Mouse (Mus musculus): ENCODE data around the gene Sbk2. TPM values are rescaled to one million over a fixed set of nuclear protein-coding genes. Genes with fewer than 3 reads are reported as not detected.

Gene Sbk2
- polyA plus RNA-seq, 1 experiment from 2014 or later, result not detected

- H3K4me3 ChIP-seq (ENCODE audit: low read depth, low read length), result no peak overlapping the region
- H3K36me3 ChIP-seq (ENCODE audit: control insufficient read depth, insufficient read depth, low read length), result no peaks in the 10 kb centered on the region
- ATAC-seq (ENCODE audit: low FRiP score) (no peak), DNase-seq (ENCODE audit: low spot score, missing footprints) (no peak)
- peaks cover 3% of the 10 kb centered on the region; the same call in 1 of the 2 replicates for H3K4me1 ChIP-seq (ENCODE audit: control insufficient read depth, insufficient read depth, low read length)
- no peak overlapping the region for H3K4me2 ChIP-seq
- no peaks in the 10 kb centered on the region for H3K9me3 ChIP-seq (ENCODE audit: control insufficient read depth, low read length)
- 65% methylated on average over 11 of the region's 11 CpGs for WGBS
- peaks cover 6% of the 10 kb centered on the region for H3K27me3 ChIP-seq (ENCODE audit: control insufficient read depth, insufficient read depth, low read length)
- no peak overlapping the region for H3K9ac ChIP-seq (ENCODE audit: low read length)
- no peak overlapping the region for H3K27ac ChIP-seq (ENCODE audit: low read depth, low read length)
Observed at GRCm38 (mm10) chr7:4895186-4895585, 69.0 kb downstream of the Sbk2 start.

Other genes with a start within 250 kb of the Sbk2 start
- gene Tmem150b, start 239.2 kb downstream of the Sbk2 start, polyA plus RNA-seq (2014; fragmentation: Nextera tagmentation; extraction: Ambion mirVana), result not detected in 2 replicates
- gene Kmt5c, start 224.3 kb downstream of the Sbk2 start, polyA plus RNA-seq (2014; fragmentation: Nextera tagmentation; extraction: Ambion mirVana), result 65.4 and 71.5 TPM in 2 replicates
- gene Cox6b2, start 211.3 kb downstream of the Sbk2 start, polyA plus RNA-seq (2014; fragmentation: Nextera tagmentation; extraction: Ambion mirVana), result 34.5 and 36.6 TPM in 2 replicates
- gene Fam71e2, start 193.1 kb downstream of the Sbk2 start, polyA plus RNA-seq (2014; fragmentation: Nextera tagmentation; extraction: Ambion mirVana), result not detected in 2 replicates
- 0.07 TPM in 1 of 2 replicates, not detected in the other for gene Il11, start 181.5 kb downstream of the Sbk2 start, polyA plus RNA-seq (2014; fragmentation: Nextera tagmentation; extraction: Ambion mirVana)
- not detected in 2 replicates for gene Tmem190, start 181.5 kb downstream of the Sbk2 start, polyA plus RNA-seq (2014; fragmentation: Nextera tagmentation; extraction: Ambion mirVana)
- gene Tmem238, start 174.8 kb downstream of the Sbk2 start, polyA plus RNA-seq (2014; fragmentation: Nextera tagmentation; extraction: Ambion mirVana), result 1.3 and 1.4 TPM in 2 replicates
- gene Rpl28, start 171.5 kb downstream of the Sbk2 start, polyA plus RNA-seq (2014; fragmentation: Nextera tagmentation; extraction: Ambion mirVana), result 203 and 211 TPM in 2 replicates
- 392 and 412 TPM in 2 replicates for gene Ube2s, start 151.8 kb downstream of the Sbk2 start, polyA plus RNA-seq (2014; fragmentation: Nextera tagmentation; extraction: Ambion mirVana)
- gene Shisa7, start 119.7 kb downstream of the Sbk2 start, polyA plus RNA-seq (2014; fragmentation: Nextera tagmentation; extraction: Ambion mirVana), result 1.9 and 2.4 TPM in 2 replicates
- gene Isoc2b, start 94.1 kb downstream of the Sbk2 start, polyA plus RNA-seq (2014; fragmentation: Nextera tagmentation; extraction: Ambion mirVana), result 2.6 and 4.6 TPM in 2 replicates
- 0.63 and 0.78 TPM in 2 replicates for gene Isoc2a, start 87.3 kb downstream of the Sbk2 start, polyA plus RNA-seq (2014; fragmentation: Nextera tagmentation; extraction: Ambion mirVana)
- gene Gm36210, start 57.9 kb downstream of the Sbk2 start, polyA plus RNA-seq (2014; fragmentation: Nextera tagmentation; extraction: Ambion mirVana), result 0.12 TPM in 1 of 2 replicates, not detected in the other
- 3.5 and 3.8 TPM in 2 replicates for gene Zfp628, start 49.2 kb downstream of the Sbk2 start, polyA plus RNA-seq (2014; fragmentation: Nextera tagmentation; extraction: Ambion mirVana)
- 8.0 and 10.4 TPM in 2 replicates for gene Nat14, start 42.4 kb downstream of the Sbk2 start, polyA plus RNA-seq (2014; fragmentation: Nextera tagmentation; extraction: Ambion mirVana)
- 1.0 and 1.6 TPM in 2 replicates for gene Ssc5d, start 38.6 kb downstream of the Sbk2 start, polyA plus RNA-seq (2014; fragmentation: Nextera tagmentation; extraction: Ambion mirVana)
- gene Sbk3, start 6.8 kb upstream of the Sbk2 start, polyA plus RNA-seq (2014; fragmentation: Nextera tagmentation; extraction: Ambion mirVana), result not detected in 2 replicates
- gene Zfp579, start 31.8 kb upstream of the Sbk2 start, polyA plus RNA-seq (2014; fragmentation: Nextera tagmentation; extraction: Ambion mirVana), result 41.1 and 41.7 TPM in 2 replicates
- gene Zfp524, start 50.0 kb upstream of the Sbk2 start, polyA plus RNA-seq (2014; fragmentation: Nextera tagmentation; extraction: Ambion mirVana), result 7.6 and 9.2 TPM in 2 replicates
- gene Fiz1, start 50.3 kb upstream of the Sbk2 start, polyA plus RNA-seq (2014; fragmentation: Nextera tagmentation; extraction: Ambion mirVana), result 42.4 and 49.4 TPM in 2 replicates
- gene Gm44973, start 51.1 kb upstream of the Sbk2 start, polyA plus RNA-seq (2014; fragmentation: Nextera tagmentation; extraction: Ambion mirVana), result 0.34 TPM in 1 of 2 replicates, not detected in the other
- 4.8 and 5.1 TPM in 2 replicates for gene Zfp865, start 56.0 kb upstream of the Sbk2 start, polyA plus RNA-seq (2014; fragmentation: Nextera tagmentation; extraction: Ambion mirVana)
- gene Ccdc106, start 56.1 kb upstream of the Sbk2 start, polyA plus RNA-seq (2014; fragmentation: Nextera tagmentation; extraction: Ambion mirVana), result 4.0 and 5.0 TPM in 2 replicates
- 0.33 TPM in 1 of 2 replicates, not detected in the other for gene 4632433K11Rik, start 69.7 kb upstream of the Sbk2 start, polyA plus RNA-seq (2014; fragmentation: Nextera tagmentation; extraction: Ambion mirVana)
- 3.3 and 3.6 TPM in 2 replicates for gene Zfp784, start 74.0 kb upstream of the Sbk2 start, polyA plus RNA-seq (2014; fragmentation: Nextera tagmentation; extraction: Ambion mirVana)
- 34.1 and 47.6 TPM in 2 replicates for gene Zfp580, start 87.1 kb upstream of the Sbk2 start, polyA plus RNA-seq (2014; fragmentation: Nextera tagmentation; extraction: Ambion mirVana)
- gene U2af2, start 97.7 kb upstream of the Sbk2 start, polyA plus RNA-seq (2014; fragmentation: Nextera tagmentation; extraction: Ambion mirVana), result 151 and 159 TPM in 2 replicates
- gene Epn1, start 115.8 kb upstream of the Sbk2 start, polyA plus RNA-seq (2014; fragmentation: Nextera tagmentation; extraction: Ambion mirVana), result 47.8 and 56.2 TPM in 2 replicates
- not detected in 2 replicates for gene Rfpl4, start 152.5 kb upstream of the Sbk2 start, polyA plus RNA-seq (2014; fragmentation: Nextera tagmentation; extraction: Ambion mirVana)
- gene Rasl2-9, start 161.5 kb upstream of the Sbk2 start, polyA plus RNA-seq (2014; fragmentation: Nextera tagmentation; extraction: Ambion mirVana), result 0.19 and 0.47 TPM in 2 replicates
- not detected in 2 replicates for gene Vmn1r55, start 185.3 kb upstream of the Sbk2 start, polyA plus RNA-seq (2014; fragmentation: Nextera tagmentation; extraction: Ambion mirVana)
- gene Vmn1r56, start 232.3 kb upstream of the Sbk2 start, polyA plus RNA-seq (2014; fragmentation: Nextera tagmentation; extraction: Ambion mirVana), result not detected in 2 replicates